Mouse (Mus musculus): ENCODE data around the gene Zfp941.

- TF ChIP-seq CTCF (IDR thresholded peaks at IDR 0.05; ENCODE audit: extremely low read depth, insufficient read length, insufficient replicate concordance, low read depth, low read length) (no peak), POLR2A (IDR thresholded peaks at IDR 0.05; ENCODE audit: low read depth, low read length) (no peak)
Observed at GRCm38 (mm10) chr7:140780548-140780947, 41.4 kb downstream of the Zfp941 start.
